Mouse (Mus musculus): ENCODE measurements around the gene St6galnac6. TPM values are rescaled to one million over a fixed set of nuclear protein-coding genes. Genes with fewer than 3 reads are reported as not detected.

St6galnac6 gene
- total RNA-seq, 2 experiments from 2014 or later: 108 to 117 TPM

Small RNA genes lying within 50 kb of the gene (microRNA-seq; reads per million reads assigned to microRNA genes)
- gene Mir1954: 0 to 0.27 reads per million in 2 experiments

Other genes with a start within 250 kb of the St6galnac6 start
- 10 to 100 TPM; 19.1 to 27.2 TPM for gene Ciz1, start 247.4 kb upstream of the St6galnac6 start, total RNA-seq (2021)
- 1 to 10 TPM; 3.6 to 4.4 TPM for gene Dnm1, start 246.4 kb upstream of the St6galnac6 start, total RNA-seq (2021)
- 10 to 100 TPM; 43.2 to 50.5 TPM for gene 1110008P14Rik, start 217.8 kb upstream of the St6galnac6 start, total RNA-seq (2021)
- 1 to 10 TPM; 4.8 to 5.6 TPM for gene Lcn2, start 211.5 kb upstream of the St6galnac6 start, total RNA-seq (2021)
- 10 to 100 TPM; 60.2 to 68.5 TPM for gene Ptges2, start 203.8 kb upstream of the St6galnac6 start, total RNA-seq (2021)
- gene Naif1, start 149.3 kb upstream of the St6galnac6 start, total RNA-seq (2021): 1 to 10 TPM; 3.0 to 3.1 TPM
- gene Slc25a25, start 148.3 kb upstream of the St6galnac6 start, total RNA-seq (2021): 10 to 100 TPM in 1 of 2 experiments, 1 to 10 TPM in 1; 8.4 to 11.5 TPM
- gene Fam102a, start 64.4 kb upstream of the St6galnac6 start, total RNA-seq (2021): 1 to 10 TPM; 4.9 to 5.9 TPM
- gene Dpm2, start 28.9 kb upstream of the St6galnac6 start, total RNA-seq (2021): 10 to 100 TPM; 14.0 to 20.2 TPM
- gene Pip5kl1, start 24.9 kb upstream of the St6galnac6 start, total RNA-seq (2021): not detected
- gene 9430097D07Rik, start 24.0 kb upstream of the St6galnac6 start, total RNA-seq (2021): not detected
- 10 to 100 TPM; 14.7 to 16.1 TPM for gene St6galnac4, start 12.6 kb upstream of the St6galnac6 start, total RNA-seq (2021)
- 100 to 1,000 TPM; 654 to 691 TPM for gene Ak1, start 22.0 kb downstream of the St6galnac6 start, total RNA-seq (2021)
- 100 to 1,000 TPM in 1 of 2 experiments, 10 to 100 TPM in 1; 95.1 to 106 TPM for gene Eng, start 46.9 kb downstream of the St6galnac6 start, total RNA-seq (2021)
- 1 to 10 TPM; 4.4 to 5.0 TPM for gene Fpgs, start 104.4 kb downstream of the St6galnac6 start, total RNA-seq (2021)
- 10 to 100 TPM; 22.4 to 24.1 TPM for gene Cdk9, start 113.4 kb downstream of the St6galnac6 start, total RNA-seq (2021)
- gene Sh2d3c, start 121.3 kb downstream of the St6galnac6 start, total RNA-seq (2021): 10 to 100 TPM; 23.1 to 30.8 TPM
- not detected for gene 6330409D20Rik, start 141.3 kb downstream of the St6galnac6 start, total RNA-seq (2021)
- gene Tor2a, start 157.5 kb downstream of the St6galnac6 start, total RNA-seq (2021): 1 to 10 TPM; 6.7 to 9.4 TPM
- under 1 TPM in 1 of 2 experiments, not detected in 1; 0.13 TPM for gene Ttc16, start 175.9 kb downstream of the St6galnac6 start, total RNA-seq (2021)
- gene Ptrh1, start 176.1 kb downstream of the St6galnac6 start, total RNA-seq (2021): 1 to 10 TPM; 5.1 to 5.5 TPM
- gene Cfap157, start 184.7 kb downstream of the St6galnac6 start, total RNA-seq (2021): not detected
- 10 to 100 TPM; 12.2 to 13.0 TPM for gene Stxbp1, start 247.5 kb downstream of the St6galnac6 start, total RNA-seq (2021)

Measured in heart, adult 18-20 months (tissue).